Comparison of ENCODE assay signal across 7 mouse cellular contexts in the genomic region with DNA sequence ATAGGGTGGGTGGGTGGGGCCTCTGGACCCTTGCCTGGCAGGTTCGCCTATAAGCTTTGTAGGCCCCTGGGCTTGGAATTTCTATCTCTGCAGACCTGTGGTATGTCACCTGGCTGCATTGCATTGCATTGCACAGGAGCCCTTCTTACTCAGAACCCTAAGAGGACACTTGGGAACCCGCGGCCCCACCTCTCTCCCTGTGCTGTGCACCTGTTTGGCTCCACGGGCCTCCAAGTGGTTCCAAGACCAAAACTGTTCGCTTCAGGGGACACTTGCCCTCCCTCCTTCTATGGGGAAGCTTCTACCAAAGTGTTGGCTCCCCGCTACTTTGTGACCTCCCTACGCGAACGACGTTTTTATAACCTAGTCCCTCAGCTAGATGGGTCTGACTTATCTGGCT. TPM values are rescaled to one million over a fixed set of nuclear protein-coding genes. Genes with fewer than 3 reads are reported as not detected.
DNase-seq lines count a peak whose midpoint lies in the region; ATAC-seq lines count a peak whose summit lies in the region.

No protein-coding gene starts in this region.

- no peaks in the 10 kb centered on the region for H3K9me3 ChIP-seq in forebrain, embryonic 16.5 days (ENCODE audit: control insufficient read depth, low read length)
- no peaks in the 10 kb centered on the region for H3K9me3 ChIP-seq in limb, embryonic 15.5 days
- H3K9me3 ChIP-seq in midbrain, embryonic 16.5 days (replicated peaks; ENCODE audit: control insufficient read depth, low read length, poor library complexity, severe bottlenecking): no peaks in the 10 kb centered on the region

- H3K27me3 ChIP-seq in forebrain, embryonic 16.5 days (replicated peaks; ENCODE audit: control insufficient read depth, insufficient read depth, low read length): no peaks in the 10 kb centered on the region
- peaks cover 15% of the 10 kb centered on the region for H3K27me3 ChIP-seq in limb, embryonic 15.5 days
- H3K27me3 ChIP-seq in midbrain, embryonic 16.5 days (ENCODE audit: control insufficient read depth, insufficient read depth, low read depth, low read length): no peaks in the 10 kb centered on the region

- 53% methylated on average over 10 of the region's 10 CpGs for WGBS in forebrain, embryonic 16.5 days
- 39% methylated on average over 10 of the region's 10 CpGs for WGBS in limb, embryonic 15.5 days
- WGBS in midbrain, embryonic 16.5 days: 49% methylated on average over 10 of the region's 10 CpGs

- ATAC-seq in forebrain, embryonic 16.5 days: no peak
- no peak for ATAC-seq in limb, embryonic 15.5 days (ENCODE audit: insufficient number of reproducible peaks, low FRiP score, low TSS enrichment, low read depth)
- ATAC-seq in midbrain, embryonic 16.5 days: no peak

- peaks cover 41% of the 10 kb centered on the region for H3K4me1 ChIP-seq in forebrain, embryonic 16.5 days (replicated peaks; ENCODE audit: control insufficient read depth, insufficient read depth, low read length)
- H3K4me1 ChIP-seq in limb, embryonic 15.5 days: peaks cover 53% of the 10 kb centered on the region
- H3K4me1 ChIP-seq in midbrain, embryonic 16.5 days (ENCODE audit: control insufficient read depth, insufficient read depth, low read length): peaks cover 39% of the 10 kb centered on the region

- H3K9ac ChIP-seq in forebrain, embryonic 16.5 days (replicated peaks; ENCODE audit: low read depth, low read length): peak overlapping the region; percentile 80
- H3K9ac ChIP-seq in limb, embryonic 15.5 days: no peak overlapping the region; the same call in 1 of the 2 replicates
- H3K9ac ChIP-seq in midbrain, embryonic 16.5 days (ENCODE audit: low read depth, low read length): peak overlapping the region; percentile 78

- peak overlapping the region; percentile 85 for H3K4me2 ChIP-seq in forebrain, embryonic 16.5 days (ENCODE audit: low read length)
- H3K4me2 ChIP-seq in limb, embryonic 15.5 days: peak overlapping the region; percentile 82
- peak overlapping the region; percentile 77 for H3K4me2 ChIP-seq in midbrain, embryonic 16.5 days (ENCODE audit: low read length)

- H3K36me3 ChIP-seq in forebrain, embryonic 16.5 days (ENCODE audit: control insufficient read depth, insufficient read depth): no peaks in the 10 kb centered on the region
- H3K36me3 ChIP-seq in limb, embryonic 15.5 days: no peaks in the 10 kb centered on the region
- H3K36me3 ChIP-seq in midbrain, embryonic 16.5 days (ENCODE audit: control insufficient read depth, insufficient read depth, low read length): no peaks in the 10 kb centered on the region

- peak; percentile 14 to 58 for DNase-seq in spleen, postnatal 4 days (ENCODE audit: low spot score in 2 of 2)
- DNase-seq in spleen, postnatal 36 days (ENCODE audit: low spot score in 2 of 2): no peak
- no peak for DNase-seq in layer of hippocampus, postnatal 25 days (ENCODE audit: extremely low spot score in 1 of 2, low spot score in 1 of 2)
- no peak for DNase-seq in layer of hippocampus, adult 9-11 months

- H3K27ac ChIP-seq in forebrain, embryonic 16.5 days (ENCODE audit: low read length): peak overlapping the region; percentile 17; the same call in 1 of the 2 replicates
- peak overlapping the region; percentile 83 for H3K27ac ChIP-seq in limb, embryonic 15.5 days
- H3K27ac ChIP-seq in midbrain, embryonic 16.5 days (ENCODE audit: low read length): peak overlapping the region; percentile 95

- peak overlapping the region; percentile 50 for H3K4me3 ChIP-seq in forebrain, embryonic 16.5 days (replicated peaks; ENCODE audit: low read length)
- peak overlapping the region; percentile 46 for H3K4me3 ChIP-seq in limb, embryonic 15.5 days
- H3K4me3 ChIP-seq in midbrain, embryonic 16.5 days (ENCODE audit: low read depth, low read length): peak overlapping the region; percentile 44

RNA-seq across cellular contexts. Expression of a gene that starts 36.8 kb away (rescaled TPM):
- 4,159 and 4,175 TPM in 2 replicates for polyA plus RNA-seq in forebrain, embryonic 16.5 days (2015; fragmentation: Nextera tagmentation; extraction: Ambion mirVana)
- 2,203 and 2,296 TPM in 2 replicates for polyA plus RNA-seq in limb, embryonic 15.5 days (2015; fragmentation: Nextera tagmentation; extraction: Ambion mirVana)
- 4,277 and 4,299 TPM in 2 replicates for polyA plus RNA-seq in midbrain, embryonic 16.5 days (2015; fragmentation: Nextera tagmentation; extraction: Ambion mirVana)
- total RNA-seq in layer of hippocampus, postnatal 25 days (2021): 1,000 to 10,000 TPM; 1,451 to 1,562 TPM

RNA-seq across cellular contexts. Expression of a gene that starts 49.8 kb away (rescaled TPM):
- 1.3 and 1.5 TPM in 2 replicates for polyA plus RNA-seq in forebrain, embryonic 16.5 days (2015; fragmentation: Nextera tagmentation; extraction: Ambion mirVana)
- polyA plus RNA-seq in limb, embryonic 15.5 days (2015; fragmentation: Nextera tagmentation; extraction: Ambion mirVana): 0.31 and 0.79 TPM in 2 replicates
- 1.2 and 1.3 TPM in 2 replicates for polyA plus RNA-seq in midbrain, embryonic 16.5 days (2015; fragmentation: Nextera tagmentation; extraction: Ambion mirVana)
- under 1 TPM in 1 of 2 experiments, not detected in 1; 0.89 TPM for total RNA-seq in layer of hippocampus, postnatal 25 days (2021)

Comparison
In these comparisons a context has a peak if more than half of its experiments do, and no peak if none do; other contexts are left out.
1. DNase-seq: peak in spleen, postnatal 4 days (2 of 2); none in spleen, postnatal 36 days (0 of 2), layer of hippocampus, postnatal 25 days (0 of 2) and layer of hippocampus, adult 9-11 months (single experiment).
2. H3K27ac ChIP-seq: peak in every context shown above with its lines; median percentile 95 in midbrain, embryonic 16.5 days; 83 in limb, embryonic 15.5 days; 17 in forebrain, embryonic 16.5 days.
3. Peak in every context shown above with its lines, with median percentiles within 50 percentile points of each other: H3K4me2 ChIP-seq and H3K4me3 ChIP-seq.